Mouse (Mus musculus) ES-E14 (cell line): ENCODE data around the gene Slc25a42. TPM values are rescaled to one million over a fixed set of nuclear protein-coding genes. Genes with fewer than 3 reads are reported as not detected.

Experiments used
- DNase-seq: peaks from one replicate; pipeline ENCODE4 v3.0.0-alpha.2; 2013; ENCODE audit warnings: low read depth, low spot score
- H3K27ac ChIP-seq: 2 replicates; pipeline ENCODE4 v1.5.1; 2012; ENCODE audit warnings: low read depth, mild to moderate bottlenecking, low read length, moderate library complexity, mixed read lengths; ENCODE audit not compliant: poor library complexity, insufficient read depth, severe bottlenecking
- H3K36me3 ChIP-seq: 2 replicates; pipeline ENCODE4 v1.6.1; 2012; ENCODE audit warnings: mild to moderate bottlenecking, low read length, moderate library complexity, mixed read lengths; ENCODE audit not compliant: control insufficient read depth, poor library complexity, insufficient read depth, severe bottlenecking
- H3K4me1 ChIP-seq, 2 experiments: fragments of 150-350 bp in 1 of 2; sonication (generic) in 1 of 2; 2 replicates each; pipeline ENCODE4 v1.6.1; 2012; ENCODE audit warnings: low read length in 2 of 2, mild to moderate bottlenecking in 1 of 2, mixed read lengths in 1 of 2; ENCODE audit not compliant: control insufficient read depth in 2 of 2, insufficient read depth in 2 of 2, poor library complexity in 1 of 2
- H3K4me3 ChIP-seq, 2 experiments: fragments of 150-350 bp in 1 of 2; sonication (generic) in 1 of 2; 2 replicates each; pipeline ENCODE4 v1.5.1; 2012; ENCODE audit warnings: low read length in 2 of 2, low read depth in 1 of 2, mild to moderate bottlenecking in 1 of 2, mixed read lengths in 1 of 2; ENCODE audit not compliant: insufficient read depth in 1 of 2, poor library complexity in 1 of 2, severe bottlenecking in 1 of 2
- H3K9ac ChIP-seq: 2 replicates; pipeline ENCODE4 v1.6.1; 2012; ENCODE audit warnings: low read depth, mild to moderate bottlenecking, low read length, mixed read lengths; ENCODE audit not compliant: poor library complexity, insufficient read depth, severe bottlenecking
- H3K9me3 ChIP-seq: fragments of 150-350 bp; sonication (generic); 2 replicates; pipeline ENCODE4 v1.6.1; 2012; ENCODE audit warnings: low read depth, mild to moderate bottlenecking, low read length; ENCODE audit not compliant: control insufficient read depth, insufficient read depth
- CHD2 ChIP-seq: IDR thresholded peaks from 2 replicates; pipeline ENCODE4 v1.6.1; 2014; ENCODE audit warnings: mild to moderate bottlenecking, low read depth, low read length, inconsistent platforms
- HCFC1 ChIP-seq: IDR thresholded peaks from 2 replicates; pipeline ENCODE4 v1.6.1; 2012; ENCODE audit warnings: low read length, inconsistent platforms, borderline replicate concordance; ENCODE audit not compliant: insufficient read depth
- MAFK ChIP-seq: IDR thresholded peaks from 2 replicates; pipeline ENCODE4 v1.6.1; 2014; ENCODE audit warnings: mild to moderate bottlenecking, low read depth, low read length, inconsistent platforms; ENCODE audit not compliant: insufficient read depth
- ZC3H11A ChIP-seq: IDR thresholded peaks from 2 replicates; pipeline ENCODE4 v1.6.1; 2012; ENCODE audit warnings: low read depth, mild to moderate bottlenecking, inconsistent platforms, low read length, borderline replicate concordance
- ZNF384 ChIP-seq: IDR thresholded peaks from 2 replicates; pipeline ENCODE4 v1.6.1; 2012; ENCODE audit warnings: low read depth, low read length, inconsistent platforms
- in situ Hi-C, 2 experiments: fragments of 600-800 bp; cut with MboI; formaldehyde crosslinking; loops; one replicate each; pipeline ENCODE4 v1.15.1; 2025; ENCODE audit warnings: low sequenced_read_pairs in 2 of 2, inconsistent platforms in 1 of 2; ENCODE audit not compliant: unreplicated experiment in 2 of 2
- total RNA-seq: library from RNA; depleted of rRNA; stranded (reverse); fragments of 300-350 nt; gene quantifications from 2 replicates; pipeline ENCODE4 v1.2.3, GENCODE M21; 2012

Gene Slc25a42
- total RNA-seq, 1 experiment: 5.8 TPM

DNA sequence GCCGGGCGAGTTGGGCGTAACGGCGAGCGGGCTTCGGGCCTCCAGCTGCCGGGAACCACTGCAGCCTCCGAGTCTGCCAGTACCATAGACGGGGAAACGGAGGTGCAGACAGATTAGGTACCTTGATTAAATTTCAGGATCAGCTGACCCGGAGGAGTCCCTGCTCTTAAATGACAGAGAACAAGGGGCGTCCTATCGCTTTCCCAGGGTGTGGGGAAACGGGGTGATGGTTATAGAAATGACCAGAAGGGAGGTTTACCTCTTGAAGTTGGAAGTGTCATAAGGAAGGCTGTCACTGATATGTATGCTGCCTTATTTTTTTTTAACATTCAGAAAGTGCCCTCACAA, 22.6 kb upstream of the Slc25a42 start:
- H3K9ac ChIP-seq: peak overlapping the region; percentile 97

DNA sequence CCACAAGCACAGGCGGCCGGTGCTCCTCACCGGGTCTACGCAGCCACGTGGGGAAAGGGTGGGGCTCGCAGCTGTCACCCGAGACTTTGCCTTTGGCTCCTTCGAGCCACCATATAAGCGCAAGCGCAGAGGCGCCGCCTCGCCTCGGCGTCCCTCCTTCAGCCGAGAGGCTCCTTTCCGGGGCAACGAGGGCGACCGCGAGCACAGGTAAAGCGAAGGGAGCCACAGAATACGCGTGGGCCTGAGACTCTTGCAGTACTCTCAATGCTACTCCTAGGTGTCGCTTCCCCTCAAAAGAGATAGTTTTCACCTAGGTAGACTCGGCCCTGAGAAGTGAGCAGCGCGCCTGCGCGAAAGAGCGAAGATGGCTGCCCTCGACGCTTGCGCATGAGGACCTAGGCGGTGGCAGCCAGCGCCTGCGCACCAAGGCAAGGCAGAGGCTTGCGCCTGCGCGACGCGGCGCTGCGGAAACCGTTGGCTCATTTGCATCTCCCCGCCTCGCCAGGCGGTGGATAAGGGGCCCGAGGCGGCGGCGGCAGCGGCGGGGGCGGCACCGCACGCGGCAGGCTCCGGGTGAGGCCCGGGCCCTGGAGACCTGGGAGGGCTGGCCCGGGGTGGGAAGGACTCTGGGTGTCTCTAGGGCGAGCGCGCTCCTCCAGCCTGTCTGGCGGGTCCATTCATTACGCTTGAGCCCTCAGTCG, 22.1 kb upstream of the Slc25a42 start, which contains the start of the genes Sugp2 and Armc6:
Gene Sugp2 (plus strand): TSS at position 147 of the 701 bp plus-strand sequence.
Gene Armc6 (minus strand): TSS at position 387 of the 701 bp plus-strand sequence.
- Histone ChIP-seq H3K4me1 (peaks cover under 1 to 5% of the 10 kb centered on the region in 2 experiments; a peak in 2 of 4 replicates), H3K36me3 (peaks cover 31% of the 10 kb centered on the region), H3K4me3 (peak within 1 kb of the TSS; percentile 83 to 99), H3K9ac (peak within 1 kb of the TSS; percentile 99), H3K27ac (peak within 1 kb of the TSS; percentile 96), H3K9me3 (no peaks in the 10 kb centered on the region)
- in situ Hi-C loops: no loop called here
- peak; percentile 91 for DNase-seq
- TF ChIP-seq MAFK (no peak), HCFC1 (peak; percentile 74)

More for the DNA sequence above, 22.6 kb upstream of the Slc25a42 start:
- peaks cover 0 to 5% of the 10 kb centered on the region in 2 experiments; a peak in 1 of 4 replicates for H3K4me1 ChIP-seq
- in situ Hi-C loops: no loop called here
- H3K36me3 ChIP-seq: peaks cover 27% of the 10 kb centered on the region
- DNase-seq: no peak
- no peak for TF ChIP-seq HCFC1
- TF ChIP-seq MAFK: no peak
- no peak for TF ChIP-seq ZC3H11A
- TF ChIP-seq ZNF384: no peak
- TF ChIP-seq CHD2: no peak
- H3K4me3 ChIP-seq: peak overlapping the region; percentile 83 to 99
- peak overlapping the region; percentile 87 for H3K27ac ChIP-seq
- no peaks in the 10 kb centered on the region for H3K9me3 ChIP-seq

DNA sequence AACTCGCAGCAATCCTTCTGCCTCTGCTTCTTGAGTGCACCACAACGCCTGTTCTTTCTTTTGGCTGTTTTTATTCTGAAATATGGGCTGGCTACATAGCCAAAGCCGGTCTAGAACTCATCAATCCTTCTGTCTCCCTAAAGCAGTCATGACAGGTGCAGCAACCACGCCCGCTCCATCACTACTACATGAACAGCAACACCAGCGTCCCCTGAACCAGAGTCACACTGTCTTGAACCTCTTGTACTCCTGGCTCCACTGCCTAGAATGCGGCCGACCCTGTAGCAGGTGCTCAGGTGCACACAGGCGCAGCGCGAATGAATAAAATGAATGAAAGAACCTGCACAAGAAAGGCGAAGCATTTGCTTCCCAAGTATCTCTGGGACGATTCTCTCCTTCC, 21.5 kb upstream of the Slc25a42 start:
- Histone ChIP-seq H3K4me3 (peak overlapping the region; percentile 66 to 95), H3K27ac (no peak overlapping the region), H3K36me3 (peaks cover 30% of the 10 kb centered on the region), H3K9ac (peak overlapping the region; percentile 99), H3K4me1 (peaks cover 3 to 5% of the 10 kb centered on the region in 2 experiments; a peak in 2 of 4 replicates), H3K9me3 (no peaks in the 10 kb centered on the region)
- DNase-seq: no peak
- TF ChIP-seq MAFK: no peak
- no peak for TF ChIP-seq HCFC1
- TF ChIP-seq ZC3H11A: no peak
- no peak for TF ChIP-seq ZNF384
- TF ChIP-seq CHD2: no peak
- in situ Hi-C loops: no loop called here

DNA sequence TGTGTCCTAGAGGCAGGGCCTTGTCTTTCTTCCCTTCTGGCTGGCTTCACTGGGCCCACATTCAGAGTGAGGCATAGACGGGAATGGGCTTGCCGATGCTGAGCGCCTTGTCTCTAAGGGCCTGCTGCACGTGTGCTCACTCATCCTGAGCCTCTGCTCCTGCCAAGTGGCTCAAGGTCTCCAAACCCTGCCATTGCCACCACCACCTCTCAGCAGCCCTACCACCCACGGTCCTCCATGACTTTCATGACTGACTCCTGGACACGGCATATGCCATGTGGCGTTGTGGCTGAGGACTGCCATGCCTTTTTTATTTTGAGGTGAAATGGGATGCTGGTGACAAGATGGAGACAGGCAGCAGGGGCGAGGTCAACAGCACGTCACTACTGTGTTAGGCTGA, 18.7 kb upstream of the Slc25a42 start:
- H3K9me3 ChIP-seq: no peaks in the 10 kb centered on the region
- no peak for TF ChIP-seq ZNF384
- no peak for TF ChIP-seq HCFC1
- no peak for TF ChIP-seq CHD2
- H3K4me1 ChIP-seq: peaks cover 3 to 8% of the 10 kb centered on the region in 2 experiments; a peak in 3 of 4 replicates
- peaks cover 15% of the 10 kb centered on the region; the same call in 1 of the 2 replicates for H3K36me3 ChIP-seq
- no peak overlapping the region for H3K9ac ChIP-seq
- H3K4me3 ChIP-seq: no peak overlapping the region
- no peak for DNase-seq
- H3K27ac ChIP-seq: no peak overlapping the region
- in situ Hi-C loops: no loop called here

DNA sequence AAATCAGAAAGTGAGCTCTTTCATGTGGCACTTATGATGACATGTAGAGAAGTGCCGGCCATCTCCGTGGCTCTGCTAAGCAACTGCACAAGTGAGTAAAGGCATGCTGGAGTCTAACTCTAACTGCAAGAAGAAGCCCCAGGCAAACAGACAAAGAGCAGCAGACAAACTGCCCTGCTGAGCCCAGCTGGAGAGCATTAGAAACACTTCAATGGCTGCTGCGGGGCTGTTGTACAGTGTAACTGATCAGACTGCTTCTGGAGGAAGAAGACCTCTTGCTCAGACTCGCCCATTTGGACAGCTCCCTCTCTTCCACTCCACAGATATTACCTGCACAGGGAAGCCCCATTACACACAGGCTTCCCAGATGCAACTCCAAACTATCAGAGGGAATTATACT, 15.9 kb upstream of the Slc25a42 start:
- no peak for TF ChIP-seq ZC3H11A
- TF ChIP-seq MAFK: no peak
- no peak for TF ChIP-seq ZNF384
- TF ChIP-seq CHD2: no peak
- no peak for TF ChIP-seq HCFC1
- in situ Hi-C loops: no loop called here

More for the DNA sequence above, 15.9 kb upstream of the Slc25a42 start:
- no peak overlapping the region for H3K27ac ChIP-seq
- H3K36me3 ChIP-seq: peaks cover 24% of the 10 kb centered on the region; the same call in 1 of the 2 replicates
- no peak overlapping the region for H3K9ac ChIP-seq
- DNase-seq: no peak
- H3K9me3 ChIP-seq: no peaks in the 10 kb centered on the region
- peaks cover 0 to 8% of the 10 kb centered on the region in 2 experiments; a peak in 2 of 4 replicates for H3K4me1 ChIP-seq
- no peak overlapping the region for H3K4me3 ChIP-seq
